Mouse (Mus musculus) liver, postnatal 0 days (tissue): ENCODE measurements around the gene Reep3. TPM values are rescaled to one million over a fixed set of nuclear protein-coding genes. Genes with fewer than 3 reads are reported as not detected.
A peak's percentile ranks its signal among the peaks of the same experiment; 100 is the strongest.

ENCODE experiments used
- ATAC-seq: fragments of 200-750 bp; cut with Nextera tagmentation; 2 replicates; pipeline ENCODE4 v1.8.0; 2017; ENCODE audit warnings: mild to moderate bottlenecking, moderate library complexity
- DNase-seq: peaks from one replicate; pipeline ENCODE4 v3.0.0-alpha.2; 2016
- H3K27ac ChIP-seq: fragments of 300-500 bp; sonication (generic); 2 replicates; pipeline ENCODE4 v1.5.1; 2014; ENCODE audit warnings: antibody characterized with exemption, moderate library complexity, mild to moderate bottlenecking, low read depth
- H3K27me3 ChIP-seq: fragments of 300-500 bp; sonication (generic); 2 replicates; pipeline ENCODE4 v1.6.1; 2014; ENCODE audit warnings: low read length, control low read depth, mixed read lengths; ENCODE audit not compliant: insufficient read depth
- H3K36me3 ChIP-seq: fragments of 300-500 bp; sonication (generic); replicated peaks from 2 replicates; pipeline ENCODE4 v1.6.1; 2014; ENCODE audit warnings: mild to moderate bottlenecking, control low read depth, low read length, moderate library complexity, mixed read lengths; ENCODE audit not compliant: insufficient read depth
- H3K4me1 ChIP-seq: fragments of 300-500 bp; sonication (generic); 2 replicates; pipeline ENCODE4 v1.6.1; 2014; ENCODE audit warnings: antibody characterized with exemption, mild to moderate bottlenecking, control low read depth; ENCODE audit not compliant: insufficient read depth
- H3K4me2 ChIP-seq: fragments of 300-500 bp; sonication (generic); 2 replicates; pipeline ENCODE4 v1.6.1; 2014; ENCODE audit warnings: low read depth, mild to moderate bottlenecking, low read length, moderate library complexity, mixed read lengths
- H3K4me3 ChIP-seq: fragments of 300-500 bp; sonication (generic); 2 replicates; pipeline ENCODE4 v1.5.1; 2014; ENCODE audit warnings: low read depth, low read length
- H3K9ac ChIP-seq: fragments of 300-500 bp; sonication (generic); replicated peaks from 2 replicates; pipeline ENCODE4 v1.6.1; 2014; ENCODE audit warnings: mild to moderate bottlenecking, moderate library complexity
- H3K9me3 ChIP-seq: fragments of 300-500 bp; sonication (generic); 2 replicates; pipeline ENCODE4 v1.6.1; 2016; ENCODE audit warnings: mild to moderate bottlenecking, control low read depth, low read length, mixed read lengths
- CTCF ChIP-seq: sonication (generic); IDR thresholded peaks from 2 replicates; pipeline ENCODE4 v1.5.1; 2016; ENCODE audit warnings: antibody characterized with exemption, low read depth
- EP300 ChIP-seq: IDR thresholded peaks from 2 replicates; pipeline ENCODE4 v1.6.1; 2016; ENCODE audit warnings: antibody characterized with exemption, low read depth, mild to moderate bottlenecking
- WGBS: fragments of 180-500 bp; shearing (Covaris S2); extraction: QIAGEN DNeasy Blood & Tissue Kit; methylation state at CpG from one replicate; pipeline ENCODE4 v1.1.7; 2014; ENCODE audit not compliant: insufficient replicate concordance; 5-methylcytosine and 5-hydroxymethylcytosine counted together
- polyA plus RNA-seq: library from polyadenylated mRNA; unstranded; fragments of >200 nt; fragmentation: Nextera tagmentation; extraction: Ambion mirVana; gene quantifications from 2 replicates; pipeline ENCODE4 v1.2.1, GENCODE M21; 2015

Gene Reep3
- polyA plus RNA-seq, 1 experiment from 2014 or later: 19.6 TPM

- no peak overlapping the region for H3K4me3 ChIP-seq
- H3K4me2 ChIP-seq: no peak overlapping the region
- no peak for TF ChIP-seq CTCF
- no peak for TF ChIP-seq EP300
- 76% methylated on average over 12 of the region's 12 CpGs for WGBS
- ATAC-seq (no peak), DNase-seq (no peak)
- no peaks in the 10 kb centered on the region for H3K36me3 ChIP-seq
- H3K27ac ChIP-seq: peak overlapping the region; percentile 44; the same call in 1 of the 2 replicates
- peaks cover 33% of the 10 kb centered on the region for H3K4me1 ChIP-seq
- H3K27me3 ChIP-seq: no peaks in the 10 kb centered on the region
- H3K9me3 ChIP-seq: no peaks in the 10 kb centered on the region
- no peak overlapping the region for H3K9ac ChIP-seq
Observed at GRCm38 (mm10) chr10:67045192-67045899, 51.4 kb downstream of the Reep3 start.

GRCm38 (mm10) chr10:67044346-67044745 lies 52.4 kb downstream of the Reep3 start:
- Histone ChIP-seq H3K27ac (peak overlapping the region; percentile 76), H3K4me3 (no peak overlapping the region), H3K4me2 (no peak overlapping the region), H3K36me3 (no peaks in the 10 kb centered on the region), H3K9ac (no peak overlapping the region), H3K4me1 (peaks cover 31% of the 10 kb centered on the region), H3K27me3 (no peaks in the 10 kb centered on the region), H3K9me3 (no peaks in the 10 kb centered on the region)
- peak; percentile 70 for DNase-seq
- TF ChIP-seq CTCF: no peak
- TF ChIP-seq EP300: no peak
- 47% methylated on average over 5 of the region's 5 CpGs for WGBS
- ATAC-seq: peak; percentile 61

- Histone ChIP-seq H3K9me3 (no peaks in the 10 kb centered on the region), H3K36me3 (no peaks in the 10 kb centered on the region; the same call in 1 of the 2 replicates), H3K27ac (peak overlapping the region; percentile 76), H3K4me3 (no peak overlapping the region), H3K4me2 (0 out of 2 replicates have a peak overlapping the region, but pooled peaks have one; percentile 9), H3K9ac (no peak overlapping the region), H3K4me1 (peaks cover 29% of the 10 kb centered on the region), H3K27me3 (no peaks in the 10 kb centered on the region)
- no peak for TF ChIP-seq EP300
- no peak for TF ChIP-seq CTCF
- peak; percentile 30 for ATAC-seq
- DNase-seq: peak; percentile 44
- 68% methylated on average over 7 of the region's 7 CpGs for WGBS
Observed at GRCm38 (mm10) chr10:67043236-67043635, 53.5 kb downstream of the Reep3 start.

- Histone ChIP-seq H3K4me3 (no peak overlapping the region), H3K9me3 (no peaks in the 10 kb centered on the region), H3K9ac (no peak overlapping the region), H3K27me3 (no peaks in the 10 kb centered on the region), H3K27ac (no peak overlapping the region), H3K4me1 (peaks cover 23% of the 10 kb centered on the region), H3K4me2 (no peak overlapping the region), H3K36me3 (no peaks in the 10 kb centered on the region; the same call in none of the 2 replicates)
- WGBS: 77% methylated on average over 3 of the region's 3 CpGs
- ATAC-seq: no peak
- no peak for TF ChIP-seq CTCF
- TF ChIP-seq EP300: no peak
- no peak for DNase-seq
Observed at GRCm38 (mm10) chr10:67040410-67040809, 56.3 kb downstream of the Reep3 start.

GRCm38 (mm10) chr10:67039001-67039400 lies 57.7 kb downstream of the Reep3 start:
- Histone ChIP-seq H3K36me3 (no peaks in the 10 kb centered on the region; the same call in none of the 2 replicates), H3K27ac (no peak overlapping the region), H3K9me3 (no peaks in the 10 kb centered on the region), H3K9ac (no peak overlapping the region), H3K27me3 (no peaks in the 10 kb centered on the region), H3K4me1 (peaks cover 19% of the 10 kb centered on the region), H3K4me2 (no peak overlapping the region), H3K4me3 (no peak overlapping the region)
- TF ChIP-seq EP300: no peak
- no peak for TF ChIP-seq CTCF
- no peak for ATAC-seq
- 74% methylated on average over 17 of the region's 17 CpGs for WGBS
- DNase-seq: no peak

- 81% methylated on average over 10 of the region's 10 CpGs for WGBS
- TF ChIP-seq CTCF: no peak
- no peak for TF ChIP-seq EP300
- no peaks in the 10 kb centered on the region for H3K27me3 ChIP-seq
- H3K27ac ChIP-seq: no peak overlapping the region
- no peak for DNase-seq
- H3K36me3 ChIP-seq: peaks cover 6% of the 10 kb centered on the region
- no peak overlapping the region for H3K9ac ChIP-seq
- H3K4me2 ChIP-seq: no peak overlapping the region
- H3K9me3 ChIP-seq: no peaks in the 10 kb centered on the region
- ATAC-seq: no peak
- 0 out of 2 replicates have a peak, but pooled peaks cover 6% of the 10 kb centered on the region for H3K4me1 ChIP-seq
- H3K4me3 ChIP-seq: no peak overlapping the region
Observed at GRCm38 (mm10) chr10:67036542-67036941, 60.2 kb downstream of the Reep3 start.
